Mouse (Mus musculus) hindbrain, embryonic 14.5 days (tissue): ENCODE measurements around the gene Smg6. TPM values are rescaled to one million over a fixed set of nuclear protein-coding genes. Genes with fewer than 3 reads are reported as not detected.
A peak's percentile ranks its signal among the peaks of the same experiment; 100 is the strongest.

Experiments used
- ATAC-seq: fragments of 200-750 bp; cut with Nextera tagmentation; 2 replicates; pipeline ENCODE4 v1.8.0; 2017; ENCODE audit warnings: moderate number of reproducible peaks, mild to moderate bottlenecking, moderate TSS enrichment, moderate library complexity; ENCODE audit not compliant: low FRiP score
- DNase-seq: peaks from one replicate; pipeline ENCODE4 v3.0.0-alpha.2; 2015; ENCODE audit warnings: low spot score
- H3K27ac ChIP-seq: fragments of 300-500 bp; sonication (generic); 2 replicates; pipeline ENCODE4 v1.5.1; 2014; ENCODE audit warnings: mild to moderate bottlenecking, moderate library complexity
- H3K27me3 ChIP-seq: fragments of 300-500 bp; sonication (generic); 2 replicates; pipeline ENCODE4 v1.6.1; 2014; ENCODE audit warnings: mild to moderate bottlenecking, low read length, mixed read lengths; ENCODE audit not compliant: control insufficient read depth, insufficient read depth
- H3K36me3 ChIP-seq: fragments of 300-500 bp; sonication (generic); replicated peaks from 2 replicates; pipeline ENCODE4 v1.6.1; 2014; ENCODE audit not compliant: control insufficient read depth, insufficient read depth
- H3K4me1 ChIP-seq: fragments of 300-500 bp; sonication (generic); replicated peaks from 2 replicates; pipeline ENCODE4 v1.6.1; 2014; ENCODE audit warnings: antibody characterized with exemption, low read length, mixed read lengths; ENCODE audit not compliant: control insufficient read depth, insufficient read depth
- H3K4me2 ChIP-seq: fragments of 300-500 bp; sonication (generic); replicated peaks from 2 replicates; pipeline ENCODE4 v1.6.1; 2014; ENCODE audit warnings: mild to moderate bottlenecking, moderate library complexity
- H3K4me3 ChIP-seq: fragments of 300-500 bp; sonication (generic); replicated peaks from 2 replicates; pipeline ENCODE4 v1.5.1; 2014; ENCODE audit warnings: mild to moderate bottlenecking, low read length
- H3K9ac ChIP-seq: fragments of 300-500 bp; sonication (generic); 2 replicates; pipeline ENCODE4 v1.6.1; 2014
- H3K9me3 ChIP-seq: fragments of 300-500 bp; sonication (generic); 2 replicates; pipeline ENCODE4 v1.6.1; 2016; ENCODE audit warnings: low read length; ENCODE audit not compliant: control insufficient read depth
- WGBS: fragments of 180-500 bp; shearing (Covaris S2); extraction: QIAGEN DNeasy Blood & Tissue Kit; methylation state at CpG from one replicate; pipeline ENCODE4 v1.1.7; 2014; 5-methylcytosine and 5-hydroxymethylcytosine counted together
- polyA plus RNA-seq: library from polyadenylated mRNA; unstranded; fragments of >200 nt; fragmentation: Nextera tagmentation; extraction: Ambion mirVana; gene quantifications from 2 replicates; pipeline ENCODE4 v1.2.1, GENCODE M21; 2014

The Smg6 gene
- polyA plus RNA-seq, 1 experiment from 2014 or later, result 14.0 TPM

DNA sequence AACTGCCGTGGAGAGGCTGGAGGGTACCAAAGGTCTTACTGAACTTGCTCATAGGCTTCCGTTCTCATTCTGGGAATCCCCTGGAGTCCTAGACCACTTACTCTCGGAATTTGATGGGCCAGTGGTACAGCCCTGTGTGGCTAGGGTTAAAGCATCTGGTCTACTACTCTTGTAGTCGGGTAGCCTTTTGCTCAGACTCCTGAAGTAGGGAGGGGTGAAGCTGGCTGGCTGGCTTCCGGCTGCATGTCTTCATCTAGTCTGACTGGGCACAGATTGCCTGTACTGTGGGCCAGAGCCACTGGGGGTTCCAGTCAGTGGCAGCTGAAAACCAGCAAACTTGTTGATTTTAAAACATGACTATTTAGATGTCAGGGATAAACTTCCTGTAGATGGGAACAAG is 167.0 kb downstream of the Smg6 start:
- Histone ChIP-seq H3K4me3 (no peak overlapping the region), H3K36me3 (0 out of 2 replicates have a peak, but pooled peaks cover 2% of the 10 kb centered on the region), H3K27me3 (no peaks in the 10 kb centered on the region), H3K9me3 (no peaks in the 10 kb centered on the region), H3K4me2 (no peak overlapping the region), H3K9ac (no peak overlapping the region), H3K27ac (peak overlapping the region; percentile 32; the same call in 1 of the 2 replicates), H3K4me1 (no peaks in the 10 kb centered on the region)
- no peak for ATAC-seq
- no peak for DNase-seq
- WGBS, result 59% methylated on average over 5 of the region's 5 CpGs

DNA sequence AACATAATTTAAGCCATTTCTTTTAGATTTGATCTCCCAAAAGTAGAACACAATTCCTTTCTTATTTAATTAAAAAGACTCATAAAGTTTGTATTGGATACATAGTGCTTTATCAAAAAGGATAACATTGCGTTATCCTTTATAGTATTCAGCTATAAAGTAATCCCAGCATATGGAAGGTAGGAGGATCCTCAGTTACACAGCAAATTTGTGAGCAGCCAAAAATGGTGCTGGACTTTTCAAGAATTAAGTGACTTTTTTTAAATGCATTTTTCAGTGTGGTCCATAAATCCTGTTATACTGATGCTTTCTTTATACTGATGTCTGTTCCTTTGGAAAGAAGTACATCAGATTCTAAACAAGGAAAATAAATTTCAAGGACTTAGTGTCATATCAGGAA is 169.1 kb downstream of the Smg6 start:
- Histone ChIP-seq H3K27me3 (no peaks in the 10 kb centered on the region), H3K4me1 (no peaks in the 10 kb centered on the region), H3K9me3 (no peaks in the 10 kb centered on the region), H3K27ac (no peak overlapping the region), H3K4me2 (no peak overlapping the region), H3K4me3 (no peak overlapping the region), H3K9ac (no peak overlapping the region), H3K36me3 (0 out of 2 replicates have a peak, but pooled peaks cover 7% of the 10 kb centered on the region)
- DNase-seq (no peak), ATAC-seq (no peak)
- WGBS, result 92% methylated on average over 1 of the region's 1 CpGs

DNA sequence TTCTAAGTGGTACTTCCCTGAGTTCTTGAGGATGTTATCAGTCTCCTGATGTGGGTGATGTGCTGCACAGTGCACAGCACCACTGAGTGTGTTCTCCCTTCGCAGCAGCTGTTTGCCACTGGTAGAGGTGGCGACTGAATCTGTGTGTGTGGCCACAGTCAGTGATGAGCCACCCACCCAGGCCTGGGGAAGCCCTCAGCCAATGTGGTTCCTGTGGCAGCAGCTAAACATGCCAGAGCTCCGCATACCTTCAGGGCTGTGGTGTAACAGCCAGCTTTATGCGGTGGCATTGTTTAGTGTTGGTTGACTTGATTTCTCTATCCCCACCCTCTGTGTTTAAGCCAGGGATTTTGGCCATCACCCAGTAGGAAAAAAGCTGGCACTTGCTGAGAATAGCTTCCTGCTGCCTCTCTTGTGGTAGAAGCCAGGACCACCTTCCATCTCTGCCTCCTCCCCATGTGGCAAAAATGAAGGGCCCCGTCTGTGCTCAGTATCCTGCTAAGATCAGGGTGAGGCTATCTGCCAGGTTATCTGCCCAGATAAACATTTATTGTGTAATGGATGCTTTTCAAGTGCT is 177.2 kb downstream of the Smg6 start:
- Histone ChIP-seq H3K27ac (no peak overlapping the region), H3K27me3 (no peaks in the 10 kb centered on the region), H3K9ac (no peak overlapping the region), H3K9me3 (no peaks in the 10 kb centered on the region), H3K4me2 (no peak overlapping the region), H3K4me3 (no peak overlapping the region), H3K4me1 (no peaks in the 10 kb centered on the region), H3K36me3 (0 out of 2 replicates have a peak, but pooled peaks cover 3% of the 10 kb centered on the region)
- 80% methylated on average over 5 of the region's 5 CpGs for WGBS
- no peak for DNase-seq
- no peak for ATAC-seq

DNA sequence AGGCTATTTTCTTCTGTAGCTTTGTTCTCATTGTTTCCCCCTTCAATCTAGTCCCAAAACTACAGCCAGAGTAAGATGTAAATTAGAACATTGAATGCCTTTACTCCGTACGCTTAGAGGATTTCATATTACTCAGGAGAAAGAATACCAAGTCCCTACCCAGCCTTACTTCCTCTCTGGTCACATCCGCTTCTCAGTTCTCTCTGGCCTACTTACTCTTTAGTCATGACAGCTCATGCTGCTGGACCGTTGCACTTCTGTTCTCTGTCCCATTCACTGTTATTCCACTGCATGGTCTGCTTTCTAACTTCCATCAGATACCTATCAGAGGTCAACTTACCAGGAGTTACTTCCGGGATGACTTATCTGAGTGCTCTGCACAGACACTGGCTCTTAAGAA is 181.0 kb downstream of the Smg6 start:
- no peaks in the 10 kb centered on the region for H3K9me3 ChIP-seq
- no peak overlapping the region for H3K4me3 ChIP-seq
- no peaks in the 10 kb centered on the region for H3K27me3 ChIP-seq
- no peaks in the 10 kb centered on the region for H3K4me1 ChIP-seq
- no peak overlapping the region for H3K9ac ChIP-seq
- no peak overlapping the region for H3K27ac ChIP-seq
- DNase-seq (no peak), ATAC-seq (no peak)
- no peaks in the 10 kb centered on the region for H3K36me3 ChIP-seq
- WGBS, result 86% methylated on average over 5 of the region's 5 CpGs
- H3K4me2 ChIP-seq, result no peak overlapping the region

DNA sequence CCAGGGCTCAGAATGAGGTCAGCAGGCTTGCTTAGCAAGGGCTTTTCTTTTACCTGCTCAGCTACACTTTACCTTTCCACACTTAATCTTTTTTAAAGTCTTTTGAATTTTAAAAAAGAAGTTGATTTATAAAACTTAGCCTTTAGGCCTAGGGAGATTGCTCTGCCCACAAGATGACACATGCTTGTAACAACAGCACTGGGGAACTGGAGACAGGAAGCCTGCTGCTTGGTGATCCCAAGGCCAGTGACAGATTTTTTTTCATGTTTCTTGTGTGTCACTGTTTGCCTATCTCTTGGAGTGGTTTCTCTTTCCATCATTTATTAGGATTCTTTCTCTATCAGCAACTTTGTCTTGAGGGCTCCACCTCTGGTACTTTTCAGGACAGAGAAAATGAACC is 183.3 kb downstream of the Smg6 start:
- Histone ChIP-seq H3K27ac (no peak overlapping the region), H3K36me3 (no peaks in the 10 kb centered on the region), H3K4me3 (no peak overlapping the region), H3K4me1 (no peaks in the 10 kb centered on the region), H3K4me2 (no peak overlapping the region), H3K9me3 (no peaks in the 10 kb centered on the region), H3K9ac (no peak overlapping the region), H3K27me3 (no peaks in the 10 kb centered on the region)
- DNase-seq, result no peak
- no peak for ATAC-seq

DNA sequence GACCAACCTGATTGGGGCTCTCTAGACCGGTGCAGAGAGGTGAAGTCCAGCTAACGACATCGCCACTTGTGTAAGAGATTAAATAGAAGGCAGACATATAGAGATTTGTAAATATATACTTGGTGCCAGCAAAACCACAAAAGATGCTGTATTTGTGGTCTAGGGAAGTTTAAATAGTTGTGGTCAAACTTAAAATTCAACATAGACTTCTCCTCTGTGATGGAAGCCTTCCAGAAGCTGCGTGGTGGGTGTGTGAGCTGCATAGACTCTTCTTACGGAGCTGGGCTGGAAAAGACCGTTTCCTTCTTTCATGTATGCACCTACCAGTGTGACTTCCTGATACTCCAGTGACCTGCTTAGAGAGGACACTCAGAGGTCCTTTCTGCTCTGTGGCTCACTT is 190.8 kb downstream of the Smg6 start:
- Histone ChIP-seq H3K4me3 (no peak overlapping the region), H3K4me1 (no peaks in the 10 kb centered on the region), H3K9ac (no peak overlapping the region), H3K4me2 (no peak overlapping the region), H3K27me3 (no peaks in the 10 kb centered on the region), H3K9me3 (no peaks in the 10 kb centered on the region), H3K27ac (no peak overlapping the region), H3K36me3 (no peaks in the 10 kb centered on the region)
- no peak for ATAC-seq
- DNase-seq, result no peak
- 87% methylated on average over 6 of the region's 6 CpGs for WGBS

DNA sequence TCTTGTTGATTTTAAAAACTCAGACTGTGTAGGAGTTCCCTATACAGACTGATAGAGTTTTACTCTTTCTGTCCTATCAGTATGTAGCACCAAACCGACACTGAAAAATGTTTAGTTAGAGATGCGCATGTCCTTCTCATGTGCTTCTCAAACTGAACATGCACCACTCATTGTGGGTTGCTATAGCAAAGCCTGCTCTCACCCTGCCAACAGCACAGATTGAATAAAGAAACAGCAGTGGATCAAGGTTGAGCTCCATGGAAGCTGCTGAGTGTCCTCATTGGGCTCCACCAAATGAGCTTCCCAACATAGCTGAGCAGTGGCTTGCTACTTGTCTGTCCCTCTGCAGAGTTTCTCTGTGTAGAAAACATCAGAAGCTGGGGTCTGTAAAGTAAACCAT is 192.5 kb downstream of the Smg6 start:
- Histone ChIP-seq H3K36me3 (no peaks in the 10 kb centered on the region), H3K9me3 (no peaks in the 10 kb centered on the region), H3K4me1 (no peaks in the 10 kb centered on the region), H3K4me2 (no peak overlapping the region), H3K27me3 (no peaks in the 10 kb centered on the region), H3K27ac (no peak overlapping the region), H3K9ac (no peak overlapping the region), H3K4me3 (no peak overlapping the region)
- DNase-seq (no peak), ATAC-seq (no peak)
- WGBS, result 98% methylated on average over 2 of the region's 2 CpGs

DNA sequence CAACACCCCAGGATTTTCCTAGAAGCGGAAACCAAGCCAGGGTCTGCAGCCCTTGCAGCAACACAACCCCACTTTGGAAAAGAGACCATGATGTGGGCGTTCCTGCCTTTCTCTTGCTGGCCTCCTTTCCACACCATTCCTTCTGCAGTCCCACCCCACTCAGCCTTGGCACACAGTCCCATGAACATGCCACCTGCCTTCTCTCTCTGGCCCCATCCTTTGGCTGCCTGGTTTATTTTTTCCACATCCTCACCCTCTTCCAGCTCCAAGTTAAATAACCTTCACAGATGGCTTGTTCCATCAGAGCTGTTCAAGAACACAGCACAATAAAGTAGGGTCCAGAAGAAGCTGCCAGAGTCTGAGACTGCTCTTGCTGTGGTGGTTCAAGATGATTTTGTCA is 193.7 kb downstream of the Smg6 start:
- Histone ChIP-seq H3K36me3 (no peaks in the 10 kb centered on the region), H3K27ac (no peak overlapping the region), H3K4me3 (no peak overlapping the region), H3K4me1 (no peaks in the 10 kb centered on the region), H3K27me3 (no peaks in the 10 kb centered on the region), H3K4me2 (no peak overlapping the region), H3K9ac (no peak overlapping the region), H3K9me3 (no peaks in the 10 kb centered on the region)
- WGBS, result 93% methylated on average over 2 of the region's 2 CpGs
- ATAC-seq, result no peak
- no peak for DNase-seq

DNA sequence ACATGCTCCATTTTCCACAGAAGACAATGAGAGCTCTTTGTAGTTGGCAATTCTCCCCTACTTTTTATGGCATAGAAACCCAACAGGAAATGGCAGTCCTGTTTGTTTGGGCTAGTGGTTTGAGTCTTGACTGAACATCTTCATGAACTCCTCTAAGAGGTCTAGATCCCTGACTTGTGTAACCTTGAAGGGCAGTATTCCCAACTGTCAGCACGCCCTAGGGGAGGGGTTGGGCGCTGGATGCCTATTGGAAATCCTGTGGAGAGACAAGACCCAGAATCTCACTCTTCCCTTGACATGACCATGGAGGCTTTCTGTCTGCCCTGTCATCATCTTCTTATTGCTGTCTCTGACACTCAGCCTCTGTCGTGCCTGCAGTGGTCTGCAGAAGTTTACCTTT is 194.2 kb downstream of the Smg6 start:
- 88% methylated on average over 3 of the region's 3 CpGs for WGBS
- no peak for ATAC-seq
- H3K4me3 ChIP-seq, result no peak overlapping the region

DNA sequence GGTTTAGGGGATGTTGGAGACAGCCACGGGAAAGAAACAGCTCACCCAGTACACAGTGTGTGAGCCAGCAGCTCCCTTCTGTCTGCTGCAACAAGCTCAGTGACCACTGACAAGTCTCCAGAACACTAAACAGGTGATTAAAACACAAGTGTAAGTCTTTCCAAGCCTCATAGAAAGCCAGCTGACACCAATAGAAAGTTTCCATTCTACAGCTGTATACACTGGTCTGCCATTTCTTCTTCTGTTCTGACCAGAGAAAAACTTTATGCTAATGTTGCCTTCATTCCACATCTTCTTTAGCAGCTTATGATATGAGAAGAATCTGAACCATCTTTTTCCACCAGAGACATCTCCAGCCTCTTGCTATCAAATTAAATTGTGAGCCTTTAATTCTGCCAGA is 195.7 kb downstream of the Smg6 start:
- ATAC-seq, result no peak
- Histone ChIP-seq H3K4me1 (no peaks in the 10 kb centered on the region), H3K9ac (no peak overlapping the region), H3K4me2 (no peak overlapping the region), H3K9me3 (no peaks in the 10 kb centered on the region), H3K36me3 (no peaks in the 10 kb centered on the region), H3K27ac (no peak overlapping the region), H3K27me3 (no peaks in the 10 kb centered on the region), H3K4me3 (no peak overlapping the region)
- no peak for DNase-seq
- WGBS, result 79% methylated on average over 1 of the region's 1 CpGs

More for the DNA sequence above, 194.2 kb downstream of the Smg6 start:
- H3K4me2 ChIP-seq, result no peak overlapping the region
- no peak overlapping the region for H3K9ac ChIP-seq
- no peak for DNase-seq
- H3K4me1 ChIP-seq, result no peaks in the 10 kb centered on the region
- H3K27ac ChIP-seq, result no peak overlapping the region
- no peaks in the 10 kb centered on the region for H3K27me3 ChIP-seq
- H3K9me3 ChIP-seq, result no peaks in the 10 kb centered on the region
- H3K36me3 ChIP-seq, result no peaks in the 10 kb centered on the region
